Mouse (Mus musculus) heart, adult 2 months (tissue): ENCODE measurements at regions not wholly inside any gene's neighbourhood (a gene's known extent, or its start where the extent isn't known, plus 50 kb on each side); places are given as distances from the start of the nearest gene placed in this dataset.

Experiments
- CTCF ChIP-seq: fragments of 200-600 bp; IDR thresholded peaks from 2 replicates; pipeline ENCODE4 v1.8.1; 2022; ENCODE audit warnings: antibody characterized with exemption, mild to moderate bottlenecking, moderate library complexity
- EP300 ChIP-seq: fragments of 200-500 bp; IDR thresholded peaks from 2 replicates; pipeline ENCODE4 v1.6.1; 2011; ENCODE audit warnings: low read depth, low read length, control low read depth; ENCODE audit not compliant: insufficient read depth
- POLR2A ChIP-seq: fragments of 200-500 bp; IDR thresholded peaks from 2 replicates; pipeline ENCODE4 v1.6.1; 2011; ENCODE audit warnings: mild to moderate bottlenecking, low read depth, low read length, control low read depth; ENCODE audit not compliant: insufficient read depth

DNA sequence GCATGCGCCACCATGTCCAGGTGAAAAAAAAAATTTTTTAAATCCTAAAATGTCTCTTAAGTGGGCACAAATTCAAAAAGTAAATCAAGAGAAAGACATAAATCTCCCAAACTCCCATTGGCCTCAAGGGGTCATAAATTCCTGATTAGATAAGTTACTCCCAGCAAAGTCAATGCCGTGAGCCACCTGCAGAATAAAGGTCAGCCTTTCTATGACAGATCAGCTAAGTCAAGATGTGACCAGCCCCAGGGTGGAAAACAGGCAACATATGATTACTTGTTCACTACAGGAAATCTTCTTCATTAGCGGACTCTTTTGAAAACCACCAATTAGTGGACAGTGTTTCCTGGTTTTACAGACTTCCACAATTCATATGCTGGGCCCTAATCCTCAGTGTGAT lies 101.4 kb downstream of the Rpl36a-ps1 start:
- TF ChIP-seq CTCF (no peak), POLR2A (no peak), EP300 (no peak)
